Mouse (Mus musculus) brain, embryonic 14.5 days (tissue): ENCODE measurements at regions not wholly inside any gene's neighbourhood (a gene's known extent, or its start where the extent isn't known, plus 50 kb on each side); places are given as distances from the start of the nearest gene placed in this dataset.

Experiments used
- CTCF ChIP-seq: fragments of 200-500 bp; IDR thresholded peaks from 2 replicates; pipeline ENCODE4 v1.5.1; 2012; ENCODE audit warnings: inconsistent platforms, mild to moderate bottlenecking, moderate library complexity, borderline replicate concordance; ENCODE audit not compliant: insufficient read depth, insufficient read length; ENCODE audit errors: extremely low read depth
- POLR2A ChIP-seq: fragments of 200-500 bp; IDR thresholded peaks from 2 replicates; pipeline ENCODE4 v1.6.1; 2012; ENCODE audit warnings: mild to moderate bottlenecking, inconsistent platforms, borderline replicate concordance; ENCODE audit not compliant: poor library complexity, insufficient read depth, insufficient read length, severe bottlenecking; ENCODE audit errors: extremely low read depth

DNA sequence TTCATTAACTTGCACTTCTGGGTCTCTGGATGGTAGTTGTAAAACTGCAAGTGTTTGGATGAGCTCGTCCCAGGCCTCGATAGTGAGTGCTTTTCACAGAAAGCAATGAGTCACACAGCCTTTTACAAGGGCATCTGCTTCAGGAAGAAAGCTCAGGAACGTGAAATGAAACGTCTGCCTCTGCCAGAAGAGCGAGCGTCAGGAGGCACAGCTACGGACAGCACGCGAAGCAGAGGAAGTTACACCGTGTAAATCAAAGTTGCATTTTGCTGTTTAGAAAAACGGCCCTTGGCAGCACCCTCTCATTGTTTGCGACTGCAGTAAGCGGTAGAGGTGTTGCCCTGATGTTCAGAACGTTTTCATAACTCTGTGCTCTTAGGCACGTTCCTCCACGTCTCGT, 201.5 kb upstream of the Gimd1 start:
- TF ChIP-seq POLR2A (no peak), CTCF (no peak)
